Mouse (Mus musculus): Measurements from ENCODE around the gene Ssbp2. TPM values are rescaled to one million over a fixed set of nuclear protein-coding genes. Genes with fewer than 3 reads are reported as not detected.

Ssbp2 gene
- total and polyA plus RNA-seq, 3 experiments = 24.7 to 98.3 (median 40.8) TPM

DNA sequence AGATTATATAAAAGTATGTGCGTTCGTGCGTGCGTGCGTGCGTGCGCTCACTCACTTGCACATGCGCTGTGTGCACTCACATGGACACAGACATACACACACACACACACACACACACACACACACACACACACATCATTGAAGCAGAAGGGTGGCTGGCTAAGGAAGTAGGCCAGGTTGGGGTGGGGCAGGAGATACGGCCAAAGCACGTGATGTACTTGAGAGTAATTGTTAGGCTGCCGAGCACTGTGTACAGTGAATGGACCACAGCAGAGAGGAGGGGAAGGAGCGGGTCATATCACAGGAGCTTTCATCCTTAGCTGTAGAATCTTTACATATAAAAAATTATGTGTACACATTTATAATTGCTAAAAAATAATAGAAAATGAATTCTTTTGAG is 66.0 kb downstream of the Ssbp2 start:
- DNase-seq (ENCODE audit: low spot score) (no peak), ATAC-seq (ENCODE audit: extremely low read depth, insufficient number of reproducible peaks, low FRiP score, poor library complexity, severe bottlenecking) (no peak)
- TF ChIP-seq GATA1 (IDR thresholded peaks at IDR 0.05; ENCODE audit: borderline replicate concordance, low read length) (no peak), GATA2 (IDR thresholded peaks at IDR 0.05; ENCODE audit: borderline replicate concordance, low read depth, low read length) (no peak), CTCF (IDR thresholded peaks at IDR 0.05; ENCODE audit: low read depth, low read length) (no peak)
- Histone ChIP-seq H3K9me3 (replicated peaks) (no peaks in the 10 kb centered on the region), H3K4me1 (ENCODE audit: insufficient read depth, low read depth, low read length) (peaks cover 9% of the 10 kb centered on the region; the same call in 1 of the 2 replicates), H3K4me3 (ENCODE audit: low read depth, low read length) (no peak overlapping the region), H3K36me3 (replicated peaks) (peaks cover 27% of the 10 kb centered on the region), H3K27me3 (ENCODE audit: insufficient read depth, low read length) (no peaks in the 10 kb centered on the region)

DNA sequence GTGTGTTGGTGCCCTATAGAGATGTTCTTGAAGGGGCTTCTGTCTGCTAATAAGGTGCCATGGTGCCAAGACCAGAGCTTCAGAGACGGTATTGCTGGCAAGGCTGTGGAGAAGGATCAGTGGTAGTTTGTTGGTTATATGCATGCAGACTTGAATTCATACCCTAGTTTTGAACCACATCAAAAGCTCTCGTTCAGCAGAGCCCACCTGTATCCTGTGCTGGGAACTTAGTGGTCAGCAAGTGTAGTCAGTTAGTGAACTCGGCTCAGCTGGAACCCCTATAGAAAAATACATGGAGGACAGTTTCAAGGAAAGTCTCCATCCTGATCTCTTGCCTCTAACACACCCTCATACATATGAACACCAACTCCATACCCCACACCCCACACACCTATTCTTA is 69.7 kb downstream of the Ssbp2 start:
- H3K27me3 ChIP-seq (ENCODE audit: insufficient read depth, low read length) = no peaks in the 10 kb centered on the region
- H3K4me1 ChIP-seq (ENCODE audit: insufficient read depth, low read depth, low read length) = no peaks in the 10 kb centered on the region
- DNase-seq (ENCODE audit: low spot score) (no peak), ATAC-seq (ENCODE audit: extremely low read depth, insufficient number of reproducible peaks, low FRiP score, poor library complexity, severe bottlenecking) (no peak)
- no peak for TF ChIP-seq CTCF (IDR thresholded peaks at IDR 0.05; ENCODE audit: low read depth, low read length)
- no peaks in the 10 kb centered on the region for H3K9me3 ChIP-seq (replicated peaks)
- H3K4me3 ChIP-seq (ENCODE audit: low read depth, low read length) = no peak overlapping the region
- H3K36me3 ChIP-seq (replicated peaks) = peaks cover 34% of the 10 kb centered on the region

DNA sequence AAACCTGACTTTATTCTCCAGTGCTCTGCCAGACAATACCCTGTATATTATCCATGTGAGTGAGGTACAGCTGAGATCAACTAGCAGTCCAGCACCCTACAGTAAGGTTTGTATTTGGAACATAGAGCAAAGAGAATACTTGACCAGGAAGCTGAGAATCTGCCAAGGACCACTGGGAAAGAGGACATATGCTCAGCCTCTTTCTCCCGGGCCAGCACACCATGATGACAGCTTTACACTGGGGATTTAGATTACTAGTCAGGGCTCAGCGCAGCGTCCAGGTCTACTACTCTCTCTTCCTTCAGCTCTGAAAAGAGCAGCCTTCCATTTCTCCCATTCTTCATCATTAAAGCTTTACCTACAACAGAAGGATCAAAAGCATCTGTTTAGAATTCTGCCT is 76.6 kb downstream of the Ssbp2 start:
- peaks cover 23% of the 10 kb centered on the region for H3K4me1 ChIP-seq (ENCODE audit: insufficient read depth, low read depth, low read length)
- ATAC-seq (ENCODE audit: extremely low read depth, insufficient number of reproducible peaks, low FRiP score, poor library complexity, severe bottlenecking) (no peak), DNase-seq (ENCODE audit: low spot score) (no peak)
- H3K9me3 ChIP-seq (replicated peaks) = no peaks in the 10 kb centered on the region
- no peak overlapping the region for H3K4me3 ChIP-seq (ENCODE audit: low read depth, low read length)
- TF ChIP-seq POLR2AphosphoS5 (IDR thresholded peaks at IDR 0.05; ENCODE audit: insufficient replicate concordance, low read depth, low read length) (no peak), GATA2 (IDR thresholded peaks at IDR 0.05; ENCODE audit: borderline replicate concordance, low read depth, low read length) (no peak), TAL1 (conservative IDR thresholded peaks at IDR 0.05; ENCODE audit: low read depth, low read length) (no peak), CTCF (IDR thresholded peaks at IDR 0.05; ENCODE audit: low read depth, low read length) (no peak), GATA1 (IDR thresholded peaks at IDR 0.05; ENCODE audit: borderline replicate concordance, low read length) (no peak)
- H3K36me3 ChIP-seq (replicated peaks) = peaks cover 51% of the 10 kb centered on the region
- no peaks in the 10 kb centered on the region for H3K27me3 ChIP-seq (ENCODE audit: insufficient read depth, low read length)

DNA sequence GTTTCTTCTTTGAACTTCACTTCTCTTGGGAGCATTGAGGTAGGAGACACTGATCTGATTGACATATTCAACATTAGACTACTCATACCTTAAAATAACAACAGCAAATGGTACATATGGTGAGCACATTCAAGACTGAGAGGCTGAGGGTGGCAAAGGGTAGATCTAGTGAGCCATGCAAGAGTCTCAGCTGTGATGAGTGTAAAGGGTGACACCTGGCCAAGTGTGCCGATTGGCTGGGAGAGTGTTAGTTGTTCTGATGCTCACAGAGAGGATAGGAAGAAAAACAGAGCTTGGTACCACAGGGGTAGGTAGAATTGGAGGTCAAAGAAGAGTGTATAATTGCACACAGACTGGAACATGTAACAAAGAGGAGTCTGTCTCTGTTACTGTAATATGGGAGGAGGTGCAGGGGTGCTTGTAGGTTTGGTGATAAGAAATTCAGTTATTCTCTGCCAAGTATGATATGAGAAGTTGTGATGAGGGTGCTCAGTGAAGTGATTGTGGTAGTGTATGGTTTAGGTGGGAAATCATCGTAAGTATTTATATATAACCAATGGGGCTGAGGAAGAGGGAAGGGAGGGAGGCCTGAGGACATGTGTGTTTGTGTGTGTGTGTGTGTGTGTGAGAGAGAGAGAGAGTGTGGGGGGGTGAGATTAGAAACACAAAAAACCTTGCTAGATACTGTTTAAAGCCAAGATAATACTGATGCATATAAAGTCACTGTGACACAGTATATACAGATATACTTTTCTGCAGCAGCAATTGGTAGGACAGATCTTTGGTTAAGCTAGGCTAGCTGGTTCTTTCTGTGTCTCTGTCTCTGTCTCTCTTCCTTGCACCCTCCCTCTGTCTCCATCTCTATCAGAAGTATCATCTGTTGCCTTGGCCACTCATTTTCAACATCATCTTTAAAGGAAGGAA is 80.3 kb downstream of the Ssbp2 start:
- TF ChIP-seq POLR2AphosphoS5 (IDR thresholded peaks at IDR 0.05; ENCODE audit: insufficient replicate concordance, low read depth, low read length) (no peak), TAL1 (conservative IDR thresholded peaks at IDR 0.05; ENCODE audit: low read depth, low read length) (no peak), GATA2 (IDR thresholded peaks at IDR 0.05; ENCODE audit: borderline replicate concordance, low read depth, low read length) (no peak), CTCF (IDR thresholded peaks at IDR 0.05; ENCODE audit: low read depth, low read length) (no peak), GATA1 (IDR thresholded peaks at IDR 0.05; ENCODE audit: borderline replicate concordance, low read length) (no peak)
- ATAC-seq (ENCODE audit: extremely low read depth, insufficient number of reproducible peaks, low FRiP score, poor library complexity, severe bottlenecking) (peak; percentile 25; the same call in 1 of the 2 replicates), DNase-seq (ENCODE audit: low spot score) (no peak)
- peaks cover 29% of the 10 kb centered on the region for H3K4me1 ChIP-seq (ENCODE audit: insufficient read depth, low read depth, low read length)
- H3K36me3 ChIP-seq (replicated peaks) = peaks cover 44% of the 10 kb centered on the region
- H3K9me3 ChIP-seq (replicated peaks) = no peaks in the 10 kb centered on the region
- H3K4me3 ChIP-seq (ENCODE audit: low read depth, low read length) = no peak overlapping the region
- H3K27me3 ChIP-seq (ENCODE audit: insufficient read depth, low read length) = no peaks in the 10 kb centered on the region

DNA sequence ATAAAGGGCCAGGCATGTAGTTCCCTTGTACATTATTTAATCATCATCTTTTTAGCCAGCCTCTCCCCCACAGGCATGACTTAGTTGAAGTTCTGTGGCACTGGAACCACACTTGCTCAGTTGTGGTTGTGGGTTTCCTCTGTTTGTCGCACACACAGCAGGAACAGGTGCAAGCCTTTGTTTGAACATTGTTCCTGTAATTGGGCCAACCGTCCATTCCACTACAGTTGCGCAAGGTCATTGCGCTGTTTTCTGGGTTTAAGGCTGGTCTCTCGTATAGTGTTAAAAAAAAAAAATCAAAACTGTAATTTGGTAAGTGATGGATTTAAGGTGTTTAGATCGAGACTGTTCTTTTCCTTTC is 81.0 kb downstream of the Ssbp2 start:
- Histone ChIP-seq H3K9me3 (replicated peaks) (no peaks in the 10 kb centered on the region), H3K36me3 (replicated peaks) (peaks cover 45% of the 10 kb centered on the region), H3K4me1 (ENCODE audit: insufficient read depth, low read depth, low read length) (peaks cover 29% of the 10 kb centered on the region), H3K4me3 (ENCODE audit: low read depth, low read length) (no peak overlapping the region), H3K27me3 (ENCODE audit: insufficient read depth, low read length) (no peaks in the 10 kb centered on the region)
- no peak for DNase-seq (ENCODE audit: low spot score)
- TF ChIP-seq GATA1 (IDR thresholded peaks at IDR 0.05; ENCODE audit: borderline replicate concordance, low read length) (no peak), POLR2AphosphoS5 (IDR thresholded peaks at IDR 0.05; ENCODE audit: insufficient replicate concordance, low read depth, low read length) (no peak), CTCF (IDR thresholded peaks at IDR 0.05; ENCODE audit: low read depth, low read length) (no peak), TAL1 (conservative IDR thresholded peaks at IDR 0.05; ENCODE audit: low read depth, low read length) (no peak), GATA2 (IDR thresholded peaks at IDR 0.05; ENCODE audit: borderline replicate concordance, low read depth, low read length) (no peak)
- ATAC-seq (ENCODE audit: extremely low read depth, insufficient number of reproducible peaks, low FRiP score, poor library complexity, severe bottlenecking) = no peak

DNA sequence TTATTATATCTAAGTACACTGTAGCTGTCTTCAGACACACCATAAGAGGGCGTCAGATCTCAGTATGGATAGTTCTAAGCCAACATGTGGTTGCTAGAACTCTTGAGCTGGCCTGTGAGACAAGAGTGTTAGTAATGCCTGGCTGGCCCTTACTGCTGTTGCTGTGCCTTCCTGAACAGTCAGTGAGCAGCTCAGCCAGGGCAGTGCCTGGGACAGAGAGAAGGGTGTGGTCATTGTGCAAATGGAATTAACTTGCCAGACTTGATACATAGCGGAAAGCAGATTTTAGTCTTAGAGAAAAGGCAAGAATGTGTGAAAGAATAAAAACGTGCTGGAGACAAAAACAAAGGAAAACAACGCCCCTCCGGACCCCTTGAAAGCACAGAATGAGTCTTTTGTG is 83.5 kb downstream of the Ssbp2 start:
- Histone ChIP-seq H3K27me3 (ENCODE audit: insufficient read depth, low read length) (no peaks in the 10 kb centered on the region), H3K9me3 (replicated peaks) (no peaks in the 10 kb centered on the region), H3K4me3 (ENCODE audit: low read depth, low read length) (no peak overlapping the region), H3K36me3 (replicated peaks) (peaks cover 39% of the 10 kb centered on the region), H3K4me1 (ENCODE audit: insufficient read depth, low read depth, low read length) (peaks cover 26% of the 10 kb centered on the region)
- ATAC-seq (ENCODE audit: extremely low read depth, insufficient number of reproducible peaks, low FRiP score, poor library complexity, severe bottlenecking) = 0 out of 2 replicates have a peak, but pooled peaks have one; percentile 22
- no peak for DNase-seq (ENCODE audit: low spot score)
- TF ChIP-seq CTCF (IDR thresholded peaks at IDR 0.05; ENCODE audit: low read depth, low read length) (no peak), POLR2AphosphoS5 (IDR thresholded peaks at IDR 0.05; ENCODE audit: insufficient replicate concordance, low read depth, low read length) (no peak), GATA2 (IDR thresholded peaks at IDR 0.05; ENCODE audit: borderline replicate concordance, low read depth, low read length) (no peak), GATA1 (IDR thresholded peaks at IDR 0.05; ENCODE audit: borderline replicate concordance, low read length) (no peak), TAL1 (conservative IDR thresholded peaks at IDR 0.05; ENCODE audit: low read depth, low read length) (no peak)

All from G1E (cell line).